Mouse (Mus musculus): ENCODE data around the gene Lrmda.
A peak's percentile ranks its signal among the peaks of the same experiment; 100 is the strongest.
"Not testable (repeated sequence)": the region's sequence is repeated elsewhere in the genome, so short reads cannot be mapped to it uniquely, and the experiment has no call there.

Lrmda gene

GRCm38 (mm10) chr14:22754633-22755032 is 735.1 kb downstream of the Lrmda start:
- DNase-seq: no peak

GRCm38 (mm10) chr14:22757493-22757892 is 738.0 kb downstream of the Lrmda start:
- no peak for DNase-seq

- no peak for DNase-seq
Measured at GRCm38 (mm10) chr14:22759216-22759615, 739.7 kb downstream of the Lrmda start.

GRCm38 (mm10) chr14:22759673-22760072 is 740.2 kb downstream of the Lrmda start:
- no peak for DNase-seq

GRCm38 (mm10) chr14:22760241-22761039 is 740.9 kb downstream of the Lrmda start:
- no peak for DNase-seq

- DNase-seq: no peak
Measured at GRCm38 (mm10) chr14:22781709-22782108, 762.2 kb downstream of the Lrmda start.

- no peak for DNase-seq
Measured at GRCm38 (mm10) chr14:22782365-22782764, 762.9 kb downstream of the Lrmda start.

GRCm38 (mm10) chr14:22783211-22784161 is 764.0 kb downstream of the Lrmda start:
- no peak for DNase-seq

- no peak for DNase-seq
Measured at GRCm38 (mm10) chr14:22800020-22800419, 780.5 kb downstream of the Lrmda start.

- no peak for DNase-seq
Measured at GRCm38 (mm10) chr14:22800871-22801636, 781.5 kb downstream of the Lrmda start.

GRCm38 (mm10) chr14:22801714-22802113 is 782.2 kb downstream of the Lrmda start:
- not testable (repeated sequence) for DNase-seq

- no peak for DNase-seq
Measured at GRCm38 (mm10) chr14:22807324-22807723, 787.8 kb downstream of the Lrmda start.

GRCm38 (mm10) chr14:22807726-22808594 is 788.4 kb downstream of the Lrmda start:
- DNase-seq: peak; percentile 26

- no peak for DNase-seq
Measured at GRCm38 (mm10) chr14:22808595-22809166, 789.2 kb downstream of the Lrmda start.

GRCm38 (mm10) chr14:22809229-22809628 is 789.7 kb downstream of the Lrmda start:
- no peak for DNase-seq

- DNase-seq: no peak
Measured at GRCm38 (mm10) chr14:22810531-22810930, 791.0 kb downstream of the Lrmda start.

- no peak for DNase-seq
Measured at GRCm38 (mm10) chr14:22812824-22813223, 793.3 kb downstream of the Lrmda start.

GRCm38 (mm10) chr14:22813389-22813788 is 793.9 kb downstream of the Lrmda start:
- DNase-seq: no peak

- no peak for DNase-seq
Measured at GRCm38 (mm10) chr14:22814811-22815345, 795.4 kb downstream of the Lrmda start.

- no peak for DNase-seq
Measured at GRCm38 (mm10) chr14:22817346-22818201, 798.1 kb downstream of the Lrmda start.

Data from cerebellum, adult 9-10 months (tissue).